Mouse (Mus musculus) forebrain, embryonic 14.5 days (tissue): ENCODE results near the gene Acoxl. TPM values are rescaled to one million over a fixed set of nuclear protein-coding genes. Genes with fewer than 3 reads are reported as not detected.

ENCODE experiments used
- ATAC-seq: fragments of 200-750 bp; cut with Nextera tagmentation; 2 replicates; pipeline ENCODE4 v1.8.0; 2017; ENCODE audit warnings: mild to moderate bottlenecking, moderate library complexity
- DNase-seq: peaks from one replicate; pipeline ENCODE4 v3.0.0-alpha.2; 2015; ENCODE audit warnings: low spot score
- H3K27ac ChIP-seq: fragments of 300-500 bp; sonication (generic); 2 replicates; pipeline ENCODE4 v1.5.1; 2014; ENCODE audit warnings: low read depth, mild to moderate bottlenecking, control low read depth, low read length, moderate library complexity
- H3K27me3 ChIP-seq: fragments of 300-500 bp; sonication (generic); replicated peaks from 2 replicates; pipeline ENCODE4 v1.6.1; 2014; ENCODE audit warnings: low read length, control low read depth, mixed read lengths; ENCODE audit not compliant: control insufficient read depth, insufficient read depth
- H3K36me3 ChIP-seq: fragments of 300-500 bp; sonication (generic); 2 replicates; pipeline ENCODE4 v1.6.1; 2014; ENCODE audit warnings: low read length, control low read depth; ENCODE audit not compliant: control insufficient read depth, insufficient read depth
- H3K4me1 ChIP-seq: fragments of 300-500 bp; sonication (generic); 2 replicates; pipeline ENCODE4 v1.6.1; 2014; ENCODE audit warnings: antibody characterized with exemption, low read length, control low read depth; ENCODE audit not compliant: control insufficient read depth, insufficient read depth
- H3K4me2 ChIP-seq: fragments of 300-500 bp; sonication (generic); 2 replicates; pipeline ENCODE4 v1.6.1; 2014; ENCODE audit warnings: mild to moderate bottlenecking, control low read depth, low read length
- H3K4me3 ChIP-seq: fragments of 300-500 bp; sonication (generic); 2 replicates; pipeline ENCODE4 v1.5.1; 2014; ENCODE audit warnings: low read depth, low read length, control low read depth
- H3K9ac ChIP-seq: fragments of 300-500 bp; sonication (generic); 2 replicates; pipeline ENCODE4 v1.6.1; 2014; ENCODE audit warnings: mild to moderate bottlenecking, low read length, control low read depth, moderate library complexity
- H3K9me3 ChIP-seq: fragments of 300-500 bp; sonication (generic); replicated peaks from 2 replicates; pipeline ENCODE4 v1.6.1; 2016; ENCODE audit warnings: low read length, control low read depth, mixed read lengths; ENCODE audit not compliant: control insufficient read depth
- WGBS: fragments of 180-500 bp; shearing (Covaris S2); extraction: QIAGEN DNeasy Blood & Tissue Kit; methylation state at CpG from one replicate; pipeline ENCODE4 v1.1.7; 2014; 5-methylcytosine and 5-hydroxymethylcytosine counted together
- polyA plus RNA-seq: library from polyadenylated mRNA; unstranded; fragments of >200 nt; fragmentation: Nextera tagmentation; extraction: Ambion mirVana; gene quantifications from 2 replicates; pipeline ENCODE4 v1.2.1, GENCODE M21; 2014

Gene Acoxl
- polyA plus RNA-seq, 1 experiment from 2014 or later, result not detected

- H3K4me3 ChIP-seq, result no peak overlapping the region
- no peaks in the 10 kb centered on the region for H3K9me3 ChIP-seq
- no peaks in the 10 kb centered on the region for H3K27me3 ChIP-seq
- ATAC-seq, result no peak
- no peak overlapping the region for H3K27ac ChIP-seq
- H3K9ac ChIP-seq, result no peak overlapping the region
- H3K4me2 ChIP-seq, result no peak overlapping the region
- H3K36me3 ChIP-seq, result no peaks in the 10 kb centered on the region
- WGBS, result 88% methylated on average over 3 of the region's 3 CpGs
- no peak for DNase-seq
- H3K4me1 ChIP-seq, result no peaks in the 10 kb centered on the region
Observed at GRCm38 (mm10) chr2:128067162-128067561, 228.5 kb downstream of the Acoxl start.

DNA sequence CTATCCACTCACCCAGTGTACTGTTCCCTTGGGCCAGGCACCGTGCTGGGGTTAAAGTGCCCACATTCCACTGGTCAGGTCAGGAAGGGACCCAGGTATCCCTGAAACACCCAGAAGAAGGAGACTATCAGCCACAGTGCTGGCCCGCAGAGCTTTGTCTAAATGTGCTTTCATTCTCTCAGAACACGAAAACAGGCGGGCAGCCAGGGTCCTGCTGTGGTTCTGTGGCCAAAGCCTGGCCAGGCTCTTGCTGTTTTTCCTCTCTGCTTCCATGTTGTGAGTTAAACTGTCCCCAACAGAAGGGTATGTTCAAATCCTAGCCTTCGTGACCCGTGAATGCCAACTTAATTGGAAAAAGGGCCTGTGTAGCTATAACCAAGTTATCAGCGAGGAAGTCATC lies 228.9 kb downstream of the Acoxl start:
- Histone ChIP-seq H3K27ac (no peak overlapping the region), H3K9me3 (no peaks in the 10 kb centered on the region), H3K4me3 (no peak overlapping the region), H3K27me3 (no peaks in the 10 kb centered on the region), H3K36me3 (no peaks in the 10 kb centered on the region), H3K9ac (no peak overlapping the region), H3K4me1 (no peaks in the 10 kb centered on the region), H3K4me2 (no peak overlapping the region)
- no peak for DNase-seq
- ATAC-seq, result no peak
- 88% methylated on average over 7 of the region's 7 CpGs for WGBS

DNA sequence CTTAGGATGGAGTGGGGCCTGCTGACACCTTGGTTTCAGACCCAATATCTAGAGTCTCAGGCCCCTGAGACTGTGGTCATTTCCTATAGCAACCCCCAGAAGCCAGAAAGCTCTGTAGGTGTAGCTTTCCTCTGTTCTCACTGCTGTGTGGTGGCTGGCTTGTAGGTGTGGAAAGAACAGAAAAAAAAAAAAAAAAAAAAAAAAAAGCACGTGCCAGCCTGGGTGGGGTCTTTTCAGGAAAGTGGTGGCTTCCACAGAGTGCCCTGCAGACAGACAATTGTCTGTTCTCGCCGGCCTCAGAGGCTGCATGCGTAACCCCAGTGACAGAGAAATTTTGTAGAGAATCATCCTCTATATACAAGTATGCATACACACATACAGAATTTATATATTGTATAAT lies 229.5 kb downstream of the Acoxl start:
- Histone ChIP-seq H3K4me2 (no peak overlapping the region), H3K9ac (no peak overlapping the region), H3K36me3 (no peaks in the 10 kb centered on the region), H3K9me3 (no peaks in the 10 kb centered on the region), H3K27me3 (no peaks in the 10 kb centered on the region), H3K4me3 (no peak overlapping the region), H3K27ac (no peak overlapping the region), H3K4me1 (no peaks in the 10 kb centered on the region)
- DNase-seq, result no peak
- 87% methylated on average over 4 of the region's 4 CpGs for WGBS
- no peak for ATAC-seq

- Histone ChIP-seq H3K27me3 (no peaks in the 10 kb centered on the region), H3K4me2 (no peak overlapping the region), H3K36me3 (no peaks in the 10 kb centered on the region), H3K9me3 (no peaks in the 10 kb centered on the region), H3K4me3 (no peak overlapping the region), H3K9ac (no peak overlapping the region), H3K27ac (no peak overlapping the region), H3K4me1 (no peaks in the 10 kb centered on the region)
- 61% methylated on average over 2 of the region's 2 CpGs for WGBS
- no peak for DNase-seq
- no peak for ATAC-seq
Observed at GRCm38 (mm10) chr2:128069025-128069424, 230.3 kb downstream of the Acoxl start.

DNA sequence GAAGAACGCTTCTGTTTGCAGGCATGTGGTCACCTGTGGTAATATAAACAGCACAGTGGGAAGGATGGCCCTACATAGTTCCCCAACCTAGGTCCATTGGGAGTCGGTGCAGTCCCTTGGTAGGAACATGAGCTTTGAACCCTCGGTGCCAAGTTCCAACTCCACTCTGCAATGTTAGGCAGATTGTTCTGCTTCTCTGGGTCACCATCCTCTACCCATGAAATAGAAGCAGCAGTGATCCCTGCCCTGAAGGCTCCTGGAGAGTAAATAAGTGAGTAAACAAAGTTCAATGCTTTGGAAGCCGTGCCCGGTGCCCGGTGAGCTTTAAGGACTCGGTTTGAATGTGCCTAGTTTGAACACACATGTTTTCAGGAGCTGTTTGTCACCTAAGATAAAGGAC lies 233.1 kb downstream of the Acoxl start:
- ATAC-seq, result no peak
- Histone ChIP-seq H3K9me3 (no peaks in the 10 kb centered on the region), H3K36me3 (no peaks in the 10 kb centered on the region), H3K27me3 (no peaks in the 10 kb centered on the region), H3K27ac (no peak overlapping the region), H3K4me2 (no peak overlapping the region), H3K9ac (no peak overlapping the region), H3K4me3 (no peak overlapping the region), H3K4me1 (no peaks in the 10 kb centered on the region)
- no peak for DNase-seq
- 82% methylated on average over 7 of the region's 7 CpGs for WGBS

- Histone ChIP-seq H3K9me3 (no peaks in the 10 kb centered on the region), H3K4me1 (no peaks in the 10 kb centered on the region), H3K9ac (no peak overlapping the region), H3K4me3 (no peak overlapping the region), H3K27me3 (no peaks in the 10 kb centered on the region), H3K4me2 (no peak overlapping the region), H3K27ac (no peak overlapping the region), H3K36me3 (no peaks in the 10 kb centered on the region)
- WGBS, result 78% methylated on average over 5 of the region's 5 CpGs
- DNase-seq (no peak), ATAC-seq (no peak)
Observed at GRCm38 (mm10) chr2:128072944-128073343, 234.3 kb downstream of the Acoxl start.

DNA sequence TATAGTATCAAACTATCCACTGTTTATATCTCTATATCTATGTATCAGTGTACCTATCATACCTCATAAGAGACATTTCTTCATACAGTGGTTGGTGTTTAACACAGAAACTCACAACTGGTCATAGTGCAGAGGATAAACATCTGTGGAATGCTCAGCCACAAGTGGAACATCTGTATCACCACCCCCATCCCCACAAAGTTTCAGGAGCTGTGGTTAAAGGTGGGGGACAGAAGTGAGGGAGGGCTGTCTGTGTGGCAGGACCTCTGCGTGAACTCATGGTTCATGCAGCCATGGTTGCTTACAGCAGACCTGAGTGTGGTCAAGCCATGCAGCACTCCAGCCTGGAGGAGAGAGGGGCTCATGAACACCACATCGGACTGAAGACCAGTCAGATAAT lies 234.9 kb downstream of the Acoxl start:
- no peaks in the 10 kb centered on the region for H3K9me3 ChIP-seq
- H3K27me3 ChIP-seq, result no peaks in the 10 kb centered on the region
- DNase-seq (no peak), ATAC-seq (no peak)
- no peak overlapping the region for H3K4me2 ChIP-seq
- H3K4me3 ChIP-seq, result no peak overlapping the region
- 94% methylated on average over 2 of the region's 2 CpGs for WGBS
- no peaks in the 10 kb centered on the region for H3K4me1 ChIP-seq
- H3K27ac ChIP-seq, result no peak overlapping the region
- H3K9ac ChIP-seq, result no peak overlapping the region
- H3K36me3 ChIP-seq, result no peaks in the 10 kb centered on the region

GRCm38 (mm10) chr2:128076936-128077335 lies 238.3 kb downstream of the Acoxl start:
- no peaks in the 10 kb centered on the region for H3K4me1 ChIP-seq
- H3K4me3 ChIP-seq, result no peak overlapping the region
- no peaks in the 10 kb centered on the region for H3K9me3 ChIP-seq
- no peaks in the 10 kb centered on the region for H3K27me3 ChIP-seq
- DNase-seq (no peak), ATAC-seq (no peak)
- WGBS, result 76% methylated on average over 4 of the region's 4 CpGs
- H3K36me3 ChIP-seq, result no peaks in the 10 kb centered on the region
- no peak overlapping the region for H3K4me2 ChIP-seq
- H3K27ac ChIP-seq, result no peak overlapping the region
- H3K9ac ChIP-seq, result no peak overlapping the region

- H3K27ac ChIP-seq, result no peak overlapping the region
- ATAC-seq (no peak), DNase-seq (peak; percentile 33)
- H3K9ac ChIP-seq, result no peak overlapping the region
- H3K4me2 ChIP-seq, result no peak overlapping the region
- H3K9me3 ChIP-seq, result no peaks in the 10 kb centered on the region
- WGBS, result 44% methylated on average over 5 of the region's 5 CpGs
- no peak overlapping the region for H3K4me3 ChIP-seq
- H3K27me3 ChIP-seq, result no peaks in the 10 kb centered on the region
- H3K36me3 ChIP-seq, result no peaks in the 10 kb centered on the region
- H3K4me1 ChIP-seq, result no peaks in the 10 kb centered on the region
Observed at GRCm38 (mm10) chr2:128078859-128079258, 240.2 kb downstream of the Acoxl start.
